Mouse (Mus musculus) thymus, postnatal 4 days (tissue): ENCODE results near the gene Fam241b.

ENCODE experiments used
- DNase-seq: peaks from one replicate; pipeline ENCODE4 v3.0.0; 2021

The Fam241b gene

GRCm38 (mm10) chr10:62143820-62144219, at the start of gene Fam241b:
TSS of gene Fam241b (minus strand) at chr10:62143920.
- no peak for DNase-seq

GRCm38 (mm10) chr10:62192701-62193157, 49.0 kb upstream of the Fam241b start:
- DNase-seq, result no peak

- DNase-seq, result no peak
Measured at GRCm38 (mm10) chr10:62190821-62191220, 47.1 kb upstream of the Fam241b start.

GRCm38 (mm10) chr10:62189910-62190309, 46.2 kb upstream of the Fam241b start:
- DNase-seq, result peak; percentile 46

- DNase-seq, result no peak
Measured at GRCm38 (mm10) chr10:62189303-62189702, 45.6 kb upstream of the Fam241b start.

- DNase-seq, result peak; percentile 95
Measured at GRCm38 (mm10) chr10:62186882-62187281, 43.2 kb upstream of the Fam241b start.

GRCm38 (mm10) chr10:62183053-62183452, 39.3 kb upstream of the Fam241b start:
- peak; percentile 98 for DNase-seq

- no peak for DNase-seq
Measured at GRCm38 (mm10) chr10:62182471-62183014, 38.8 kb upstream of the Fam241b start.

GRCm38 (mm10) chr10:62181701-62182100, 38.0 kb upstream of the Fam241b start:
- no peak for DNase-seq

GRCm38 (mm10) chr10:62179944-62180343, 36.2 kb upstream of the Fam241b start:
- DNase-seq, result no peak

- no peak for DNase-seq
Measured at GRCm38 (mm10) chr10:62174533-62175313, 31.0 kb upstream of the Fam241b start.

- DNase-seq, result no peak
Measured at GRCm38 (mm10) chr10:62173941-62174448, 30.3 kb upstream of the Fam241b start.

- no peak for DNase-seq
Measured at GRCm38 (mm10) chr10:62172841-62173553, 29.3 kb upstream of the Fam241b start.

- no peak for DNase-seq
Measured at GRCm38 (mm10) chr10:62162410-62162809, 18.7 kb upstream of the Fam241b start.

- DNase-seq, result no peak
Measured at GRCm38 (mm10) chr10:62149929-62150328, 6.2 kb upstream of the Fam241b start.

GRCm38 (mm10) chr10:62147466-62148248, 3.9 kb upstream of the Fam241b start:
- DNase-seq, result no peak

- no peak for DNase-seq
Measured at GRCm38 (mm10) chr10:62145957-62146356, 2.2 kb upstream of the Fam241b start.

- DNase-seq, result no peak
Measured at GRCm38 (mm10) chr10:62138040-62138439, 5.7 kb downstream of the Fam241b start.

GRCm38 (mm10) chr10:62137150-62137549, 6.6 kb downstream of the Fam241b start:
- no peak for DNase-seq

- DNase-seq, result no peak
Measured at GRCm38 (mm10) chr10:62135696-62136470, 7.8 kb downstream of the Fam241b start.

- no peak for DNase-seq
Measured at GRCm38 (mm10) chr10:62132691-62133281, 10.9 kb downstream of the Fam241b start, which contains the start of gene Neurog3. TSS of gene Neurog3 (plus strand) at chr10:62133090.
